Mouse (Mus musculus): ENCODE measurements around the gene H2-M3.
A peak's percentile ranks its signal among the peaks of the same experiment; 100 is the strongest.

- TF ChIP-seq EP300 (IDR thresholded peaks at IDR 0.05; ENCODE audit: insufficient read depth, low read depth, low read length) (no peak), CTCF (IDR thresholded peaks at IDR 0.05) (no peak), POLR2A (IDR thresholded peaks at IDR 0.05; ENCODE audit: insufficient read depth, low read depth, low read length) (peak; percentile 60)
These were observed 677 bp downstream of the H2-M3 start for GRCm38 (mm10) chr17:37270702-37271092.

Data from heart, adult 2 months (tissue).